Mouse (Mus musculus): ENCODE data around the gene Ina.

The Ina gene

GRCm38 (mm10) chr19:47013340-47014158 lies 949 bp upstream of the Ina start:
- DNase-seq (ENCODE audit: low read depth, low spot score) = no peak

GRCm38 (mm10) chr19:47014159-47014446 lies 395 bp upstream of the Ina start:
- DNase-seq (ENCODE audit: low read depth, low spot score) = no peak

DNA sequence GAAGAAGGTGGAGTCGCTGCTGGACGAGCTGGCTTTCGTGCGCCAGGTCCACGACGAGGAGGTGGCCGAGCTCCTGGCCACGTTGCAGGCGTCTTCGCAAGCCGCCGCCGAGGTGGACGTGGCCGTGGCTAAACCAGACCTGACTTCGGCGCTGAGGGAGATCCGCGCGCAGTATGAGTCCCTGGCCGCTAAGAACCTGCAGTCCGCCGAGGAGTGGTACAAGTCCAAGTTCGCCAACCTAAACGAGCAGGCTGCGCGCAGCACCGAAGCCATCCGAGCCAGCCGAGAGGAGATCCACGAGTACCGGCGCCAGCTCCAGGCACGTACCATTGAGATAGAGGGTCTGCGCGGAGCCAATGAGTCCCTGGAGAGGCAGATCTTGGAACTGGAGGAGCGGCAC lies 898 bp downstream of the Ina start:
- DNase-seq (ENCODE audit: low read depth, low spot score) = no peak

DNA sequence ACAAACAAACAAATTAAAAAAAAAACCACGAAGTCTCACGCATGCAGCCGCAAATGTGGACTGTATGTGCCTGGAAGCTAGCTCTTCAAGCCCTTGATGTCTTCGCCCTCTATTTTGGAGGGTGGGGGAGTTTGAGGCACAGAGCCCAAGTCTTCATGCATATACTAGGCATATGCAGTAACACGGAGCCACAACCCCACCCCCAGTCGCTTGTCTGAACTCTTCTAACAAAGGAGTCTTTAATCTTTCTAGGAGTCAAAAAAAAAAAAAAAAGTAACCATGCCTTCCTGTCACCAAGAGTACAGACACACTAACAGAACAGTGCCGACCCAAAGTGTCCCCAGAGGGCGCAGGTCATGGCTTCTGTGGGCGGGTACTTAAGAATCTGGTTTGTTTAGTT lies 1.5 kb downstream of the Ina start:
- no peak for DNase-seq (ENCODE audit: low read depth, low spot score)

DNA sequence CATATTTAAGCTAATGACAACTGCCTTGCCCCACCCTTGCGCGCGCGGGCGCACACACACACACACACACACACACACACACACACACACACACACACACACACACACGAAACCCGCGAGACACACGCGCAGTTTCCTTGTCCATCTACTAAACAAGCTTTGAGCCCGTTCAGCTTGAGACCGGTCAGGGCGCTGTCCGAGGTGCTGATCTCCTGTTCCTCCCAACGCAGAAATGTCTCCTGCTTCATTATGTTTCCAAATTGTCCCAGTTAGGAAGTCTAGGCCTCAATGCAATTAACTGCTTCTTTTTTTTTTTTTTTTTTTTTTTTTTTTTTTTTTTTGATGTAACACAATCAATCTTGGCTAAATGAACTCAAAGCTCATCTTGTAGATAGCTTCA lies 2.0 kb downstream of the Ina start:
- DNase-seq (ENCODE audit: low read depth, low spot score) = peak; percentile 55

DNA sequence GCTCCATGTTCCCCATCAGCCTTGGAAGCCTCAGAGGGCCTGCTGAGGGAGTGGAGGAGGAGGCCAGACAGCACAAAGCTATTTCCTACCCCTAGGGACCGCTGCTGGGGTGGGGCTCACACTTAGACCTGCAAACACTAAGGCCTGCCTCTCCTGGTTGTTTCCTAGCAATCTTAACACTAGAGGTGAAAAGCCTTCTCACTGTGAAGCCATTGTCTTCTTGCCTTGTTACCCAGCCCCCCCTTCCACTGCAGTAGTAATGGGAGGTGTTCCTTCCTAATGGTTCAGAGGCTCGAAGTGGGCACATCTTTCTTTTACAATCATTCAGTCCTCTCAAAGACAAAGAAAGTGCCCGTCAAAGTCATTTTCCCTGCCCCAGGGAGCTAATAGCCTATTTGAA lies 3.3 kb downstream of the Ina start:
- no peak for DNase-seq (ENCODE audit: low read depth, low spot score)

- no peak for DNase-seq (ENCODE audit: low read depth, low spot score)
Observed at GRCm38 (mm10) chr19:47018330-47018729, 3.8 kb downstream of the Ina start.

GRCm38 (mm10) chr19:47019326-47019725 lies 4.8 kb downstream of the Ina start:
- DNase-seq (ENCODE audit: low read depth, low spot score) = peak; percentile 53

GRCm38 (mm10) chr19:47022709-47023108 lies 8.2 kb downstream of the Ina start:
- no peak for DNase-seq (ENCODE audit: low read depth, low spot score)

DNA sequence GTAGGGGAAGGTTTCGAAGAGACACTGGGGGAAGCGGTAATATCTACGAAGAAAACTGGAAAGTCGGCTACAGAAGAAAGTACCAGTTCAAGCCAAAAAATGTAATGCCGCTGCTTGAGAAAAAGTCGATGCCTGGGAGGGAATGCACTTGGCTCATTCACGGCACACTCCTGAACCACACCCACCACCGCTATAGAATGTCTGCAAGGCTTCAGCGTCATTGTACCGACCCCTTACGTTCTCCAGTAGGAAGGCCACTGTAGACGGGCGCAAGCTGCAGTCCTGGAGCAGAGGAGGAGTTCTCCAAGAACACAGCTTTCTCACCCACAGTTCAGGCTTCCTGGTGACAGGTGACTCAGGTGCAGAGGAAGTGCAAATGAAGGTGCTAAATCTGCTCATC lies 9.0 kb downstream of the Ina start:
- no peak for DNase-seq (ENCODE audit: low read depth, low spot score)

GRCm38 (mm10) chr19:47024954-47025353 lies 10.5 kb downstream of the Ina start:
- no peak for DNase-seq (ENCODE audit: low read depth, low spot score)

GRCm38 (mm10) chr19:47026513-47026912 lies 12.0 kb downstream of the Ina start:
- DNase-seq (ENCODE audit: low read depth, low spot score) = no peak

DNA sequence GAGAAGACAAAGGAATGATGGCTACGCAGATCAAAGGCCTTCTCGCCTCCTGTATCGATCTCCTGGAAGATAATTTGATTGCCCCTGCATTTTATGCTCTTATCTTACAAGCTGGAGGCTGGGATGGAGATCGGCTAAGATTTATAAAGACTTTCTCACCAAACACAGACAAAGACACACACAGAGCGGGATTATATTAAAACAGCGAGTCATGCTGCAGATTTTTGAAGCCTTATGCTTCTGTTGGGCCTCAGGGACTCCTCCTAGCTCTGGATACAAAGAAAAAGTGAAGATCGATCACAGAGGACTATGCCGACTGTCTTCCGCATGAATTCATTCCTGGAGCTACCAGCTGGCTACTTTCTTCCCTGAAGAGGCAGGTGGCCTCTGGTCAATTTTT lies 15.3 kb downstream of the Ina start:
- no peak for DNase-seq (ENCODE audit: low read depth, low spot score)

- DNase-seq (ENCODE audit: low read depth, low spot score) = no peak
Observed at GRCm38 (mm10) chr19:47031770-47032169, 17.3 kb downstream of the Ina start.

DNA sequence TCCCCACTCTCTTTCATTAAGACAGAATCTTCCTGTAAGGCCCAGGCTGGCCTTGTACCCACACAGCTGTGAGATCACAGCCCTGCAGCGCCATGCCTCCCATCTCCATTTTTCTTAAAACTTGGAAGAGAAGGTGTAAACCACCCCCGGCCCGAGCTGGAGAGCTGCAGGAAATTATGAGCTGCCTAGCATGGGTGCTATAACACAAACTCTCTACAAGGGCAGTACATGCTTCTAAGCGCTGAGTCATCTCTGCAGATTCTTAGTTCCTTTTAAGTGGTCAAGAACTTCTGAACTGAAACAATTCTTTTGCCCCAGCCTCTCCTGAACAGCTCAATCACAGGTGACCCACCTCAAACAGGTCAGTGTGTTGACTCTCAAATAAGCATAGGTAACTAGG lies 20.4 kb downstream of the Ina start:
- no peak for DNase-seq (ENCODE audit: low read depth, low spot score)

DNA sequence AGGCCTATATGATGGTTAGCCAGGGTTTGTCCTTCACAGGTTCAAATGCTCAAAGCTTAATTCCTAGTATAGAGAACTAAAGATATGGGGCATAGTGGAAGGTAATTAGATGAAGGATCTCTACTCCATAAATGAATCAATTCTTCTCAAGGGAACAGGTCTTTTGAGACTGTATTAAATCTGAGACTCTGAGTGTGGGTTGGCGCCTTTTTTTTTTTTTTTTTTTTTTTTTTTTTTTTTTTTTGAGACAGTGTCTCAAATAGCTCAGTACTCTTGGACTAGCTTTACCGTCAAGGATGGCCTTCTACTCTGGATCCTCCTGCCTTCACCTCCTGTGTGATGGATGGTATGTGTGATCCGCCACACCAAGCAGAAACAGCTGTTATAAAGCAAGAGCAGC lies 22.1 kb downstream of the Ina start:
- DNase-seq (ENCODE audit: low read depth, low spot score) = no peak

DNA sequence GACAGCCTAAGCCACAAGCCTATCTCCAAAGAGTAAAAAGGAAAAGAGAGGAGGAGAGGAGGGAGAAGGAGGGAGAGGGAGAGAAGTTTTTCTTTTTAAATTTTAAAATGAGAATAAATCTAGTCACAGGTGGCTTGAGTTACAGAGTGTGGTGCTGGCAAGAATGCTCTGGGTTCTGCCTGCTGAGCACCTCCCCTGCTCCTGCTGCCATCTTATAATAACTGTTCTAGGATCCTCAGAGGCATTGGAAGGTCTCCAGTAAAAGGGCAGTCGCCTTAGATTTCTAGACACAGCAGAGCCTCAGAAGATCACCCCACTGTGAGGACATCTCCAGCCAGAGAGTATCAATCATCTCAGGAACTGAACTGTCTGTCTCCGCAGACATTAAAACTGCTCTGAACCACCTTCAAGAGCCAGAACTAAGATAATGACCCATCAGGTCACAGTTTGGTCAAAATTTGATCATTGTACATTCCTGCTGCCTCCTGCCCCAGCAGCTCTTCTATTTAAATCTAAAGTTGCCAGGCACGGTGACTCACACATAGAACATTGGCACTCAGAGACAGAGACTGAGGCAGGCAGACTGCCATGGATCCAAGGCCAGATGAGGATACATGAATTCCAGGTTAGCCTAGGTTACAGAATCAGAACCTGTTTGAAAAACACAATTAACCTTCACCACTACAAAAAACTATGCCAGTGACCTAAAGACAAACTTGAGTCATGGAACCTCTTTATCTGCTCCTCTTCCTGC lies 26.4 kb downstream of the Ina start:
- no peak for DNase-seq (ENCODE audit: low read depth, low spot score)

DNA sequence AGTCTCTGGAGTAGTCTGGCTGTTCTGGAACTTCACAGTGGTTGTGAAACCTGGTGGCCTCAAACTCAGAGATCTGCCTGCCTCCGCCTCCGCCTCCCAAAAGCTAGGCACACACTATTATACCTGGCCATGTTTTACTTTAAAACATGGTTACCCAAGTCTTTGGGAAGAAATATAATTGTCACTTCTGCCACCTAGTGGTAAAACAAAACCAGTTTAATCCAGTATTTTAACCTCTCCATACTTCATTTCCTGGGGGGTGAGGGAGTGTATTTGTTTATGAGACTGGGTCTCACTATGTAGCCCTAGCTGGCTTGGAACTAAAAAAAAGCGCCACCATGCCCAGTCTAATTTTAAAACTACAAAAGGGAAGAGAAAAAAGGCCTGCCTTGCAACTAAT lies 29.1 kb downstream of the Ina start:
- DNase-seq (ENCODE audit: low read depth, low spot score) = no peak

DNA sequence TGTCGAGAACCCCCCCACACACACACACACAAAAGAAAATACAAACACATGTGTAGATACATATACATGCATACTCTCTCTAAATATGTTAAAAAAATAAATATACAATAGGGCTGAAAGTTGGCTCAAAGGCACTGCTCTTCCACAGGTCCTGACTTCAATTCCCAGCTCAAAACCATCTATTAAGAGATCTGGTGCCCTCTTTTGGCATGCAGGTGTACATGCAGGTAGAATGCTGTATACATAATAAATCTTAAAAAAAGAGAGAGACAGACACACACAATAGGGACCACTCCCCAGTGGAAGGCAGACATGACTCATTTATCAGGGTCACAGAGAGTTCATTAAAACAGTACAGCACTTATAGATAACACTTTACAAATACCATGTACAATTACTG lies 31.8 kb downstream of the Ina start:
- DNase-seq (ENCODE audit: low read depth, low spot score) = no peak

DNA sequence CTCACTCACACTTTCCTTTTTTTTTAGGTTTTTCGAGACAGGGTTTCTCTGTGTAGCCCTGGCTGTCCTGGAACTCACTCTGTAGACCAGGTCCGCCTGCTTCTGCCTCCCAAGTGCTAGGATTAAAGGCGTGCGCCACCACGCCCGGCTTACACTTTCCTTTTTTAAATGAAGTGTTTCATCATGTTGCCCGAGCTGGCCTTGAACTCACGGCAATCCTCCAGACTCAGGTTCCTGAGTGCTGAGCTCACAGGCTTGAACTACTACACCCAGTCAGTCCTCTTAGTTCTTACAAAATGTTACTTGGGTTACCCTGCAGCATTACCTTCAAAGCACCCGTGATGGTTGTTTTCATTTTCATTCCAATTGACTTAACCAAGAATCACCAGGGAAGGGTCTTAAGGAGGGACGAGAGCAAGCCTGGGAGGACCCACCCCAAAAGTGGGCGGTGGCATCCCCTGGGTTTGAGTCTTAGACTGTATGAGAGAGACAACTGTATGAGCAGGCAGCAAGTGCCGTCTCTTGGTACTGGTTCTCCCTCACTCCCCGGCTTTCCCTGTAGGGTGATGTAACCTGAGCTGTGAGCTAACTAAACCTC lies 32.8 kb downstream of the Ina start:
- DNase-seq (ENCODE audit: low read depth, low spot score) = peak; percentile 70

- DNase-seq (ENCODE audit: low read depth, low spot score) = no peak
Observed at GRCm38 (mm10) chr19:47049061-47049460, 34.6 kb downstream of the Ina start.

GRCm38 (mm10) chr19:47049840-47050239 lies 35.3 kb downstream of the Ina start:
- no peak for DNase-seq (ENCODE audit: low read depth, low spot score)
